Mouse (Mus musculus) layer of hippocampus, adult 6 months (tissue): ENCODE data around the gene Olfr1040. TPM values are rescaled to one million over a fixed set of nuclear protein-coding genes. Genes with fewer than 3 reads are reported as not detected.

Experiments used
- long read RNA-seq, 2 experiments: library from polyadenylated mRNA; unstranded; transcript quantifications; one replicate each; pipeline ENCODE4 v2.0.0; 2019 to 2020
- polyA plus RNA-seq: library from polyadenylated mRNA; unstranded; fragments of <200 nt; fragmentation: Nextera tagmentation; gene quantifications from 2 replicates; pipeline ENCODE4 v1.2.3, GENCODE M21; 2021

The Olfr1040 gene
- not detected in 2 replicates for polyA plus RNA-seq
- long read RNA-seq, experiment 1 = 0 reads
- long read RNA-seq, experiment 2 = 0 reads

DNA sequence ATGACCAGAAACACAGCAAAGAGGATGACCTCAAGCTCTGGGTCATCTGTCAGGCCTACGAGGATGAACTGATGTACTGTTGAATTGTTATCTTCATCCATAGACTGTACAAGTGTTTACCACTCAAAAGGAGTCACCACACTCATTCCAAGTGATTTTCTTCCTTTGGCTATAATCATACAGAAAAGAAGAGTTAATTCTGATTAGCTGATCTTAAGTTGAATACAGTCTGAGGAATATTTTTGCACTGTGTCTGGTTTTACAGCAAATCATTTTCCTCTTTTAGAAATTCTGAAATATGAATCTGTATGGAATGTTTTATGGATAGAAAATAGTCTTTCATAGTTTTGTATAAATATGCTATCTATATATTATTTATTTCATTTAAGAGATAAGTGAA lies at the start of gene Olfr1040:
TSS of gene Olfr1040 (minus strand) at position 101 of the 400 bp plus-strand sequence.

DNA sequence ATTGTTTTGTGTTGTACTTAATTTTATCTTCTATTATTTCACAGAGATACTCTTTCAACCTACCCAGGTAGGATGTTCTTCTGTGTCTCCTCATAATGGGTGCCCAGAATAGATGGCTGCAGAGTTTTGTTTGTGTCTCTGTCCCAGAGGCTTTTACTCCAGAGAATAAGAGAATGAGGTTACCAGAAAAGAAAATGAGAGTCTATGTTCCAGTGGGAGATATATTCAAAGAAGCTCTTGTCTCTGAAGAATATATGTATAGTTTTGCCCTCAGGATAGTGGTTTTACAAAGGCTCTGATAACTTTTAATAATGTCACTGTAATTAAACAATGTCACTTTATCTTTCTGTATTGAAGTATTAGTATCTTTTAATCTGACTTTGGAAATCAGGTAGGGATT lies 39.1 kb upstream of the Olfr1040 start, which contains the start of gene Olfr52:
TSS of gene Olfr52 (minus strand) at position 101 of the 400 bp plus-strand sequence.

DNA sequence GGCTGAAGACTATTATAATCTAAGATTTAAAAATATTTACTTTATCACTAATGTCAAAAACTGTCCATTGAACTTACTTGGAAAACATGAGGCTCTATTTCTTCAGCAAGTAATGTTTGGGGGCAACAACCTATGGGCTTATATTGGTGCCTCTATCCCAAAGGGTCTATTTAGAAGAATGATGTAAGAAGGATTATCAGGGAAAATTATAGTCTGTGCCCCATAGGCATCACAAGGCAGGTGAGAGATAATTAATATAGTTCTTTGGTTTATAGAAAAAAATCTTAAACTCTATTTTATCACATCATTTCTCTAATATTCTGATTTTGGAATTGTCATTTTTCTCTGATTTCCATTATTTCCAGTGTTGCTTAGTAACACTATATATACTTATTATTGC lies 31.2 kb upstream of the Olfr1040 start, which contains the start of gene Olfr1044:
TSS of gene Olfr1044 (minus strand) at position 101 of the 400 bp plus-strand sequence.

DNA sequence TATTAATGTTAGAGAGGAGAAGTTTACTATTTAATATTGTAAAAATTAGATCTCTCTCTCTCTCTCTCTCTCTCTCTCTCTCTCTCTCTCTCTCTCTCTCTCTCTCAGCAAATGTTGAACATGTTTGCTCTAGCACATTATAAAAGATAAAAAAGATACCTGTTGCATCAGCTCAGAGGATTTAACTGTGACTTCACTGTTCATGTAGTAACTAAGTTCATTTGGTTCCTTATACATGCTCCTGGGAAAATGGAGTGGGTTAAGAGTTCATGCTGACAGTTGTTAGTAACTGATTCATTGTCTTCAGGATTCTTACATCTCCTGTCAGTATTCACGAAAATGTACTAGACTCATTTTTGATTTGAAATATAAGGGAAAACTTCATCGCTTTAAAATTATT lies 20.9 kb upstream of the Olfr1040 start, which contains the start of gene Olfr1043:
TSS of gene Olfr1043 (minus strand) at position 101 of the 400 bp plus-strand sequence.

DNA sequence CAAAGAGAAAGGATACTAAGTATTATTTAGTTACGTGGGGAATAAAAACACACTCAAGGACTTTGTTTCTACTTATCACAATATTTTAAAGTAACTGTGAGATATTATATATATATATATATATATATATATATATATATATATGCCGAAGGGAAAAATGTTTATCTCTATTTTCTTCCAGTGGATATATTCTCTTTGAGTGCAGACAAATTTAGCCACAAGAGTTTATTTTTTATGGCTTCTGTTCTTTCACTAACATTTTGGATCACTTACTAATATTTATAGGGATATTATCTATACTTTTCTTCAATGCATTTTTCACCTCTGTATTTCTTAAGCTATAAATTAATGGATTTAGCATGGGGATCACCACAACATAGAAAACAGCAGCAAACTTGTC lies 15.2 kb upstream of the Olfr1040 start, which contains the start of gene Olfr1042:
TSS of gene Olfr1042 (minus strand) at position 101 of the 400 bp plus-strand sequence.

DNA sequence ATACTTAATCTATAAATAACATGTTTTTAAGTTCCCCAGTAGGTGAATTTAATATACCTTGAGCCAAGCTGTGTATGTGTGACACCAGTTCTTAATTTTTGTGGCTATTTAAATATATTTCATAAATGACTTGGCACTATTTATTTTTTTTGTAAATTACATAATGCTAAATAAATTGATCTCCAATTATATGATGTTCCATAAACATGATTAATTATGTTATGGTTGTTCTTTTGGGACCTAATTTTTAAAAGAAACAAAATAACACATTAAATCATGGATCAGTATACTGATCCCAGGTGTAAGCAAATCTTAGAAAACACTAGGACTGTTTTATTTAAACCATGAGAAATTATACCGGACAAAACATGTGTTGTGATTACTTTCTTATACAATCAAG lies 10.7 kb downstream of the Olfr1040 start, which contains the start of gene Olfr1039:
TSS of gene Olfr1039 (minus strand) at position 101 of the 400 bp plus-strand sequence.

Other genes starting within 250 kb of the Olfr1040 start
- gene Olfr1024, start 241.7 kb downstream of the Olfr1040 start, polyA plus RNA-seq = not detected in 2 replicates
- not detected in 2 replicates for gene Olfr1025-ps1, start 231.5 kb downstream of the Olfr1040 start, polyA plus RNA-seq
- not detected in 2 replicates for gene Olfr1026, start 225.2 kb downstream of the Olfr1040 start, polyA plus RNA-seq
- gene Olfr1028, start 196.3 kb downstream of the Olfr1040 start, polyA plus RNA-seq = not detected in 2 replicates
- gene Olfr1029, start 172.8 kb downstream of the Olfr1040 start, polyA plus RNA-seq = not detected in 2 replicates
- gene Olfr1030, start 167.5 kb downstream of the Olfr1040 start, polyA plus RNA-seq = not detected in 2 replicates
- gene Olfr1031, start 156.4 kb downstream of the Olfr1040 start, polyA plus RNA-seq = not detected in 2 replicates
- gene Olfr1032, start 141.2 kb downstream of the Olfr1040 start, polyA plus RNA-seq = not detected in 2 replicates
- gene Olfr1033, start 126.1 kb downstream of the Olfr1040 start, polyA plus RNA-seq = not detected in 2 replicates
- not detected in 2 replicates for gene Olfr1034, start 100.9 kb downstream of the Olfr1040 start, polyA plus RNA-seq
- not detected in 2 replicates for gene Olfr1036, start 72.7 kb downstream of the Olfr1040 start, polyA plus RNA-seq
- gene Olfr1037, start 59.3 kb downstream of the Olfr1040 start, polyA plus RNA-seq = not detected in 2 replicates
- gene Olfr1039, start 10.8 kb downstream of the Olfr1040 start, polyA plus RNA-seq = not detected in 2 replicates
- gene Olfr1042, start 15.1 kb upstream of the Olfr1040 start, polyA plus RNA-seq = not detected in 2 replicates
- not detected in 2 replicates for gene Olfr1043, start 20.8 kb upstream of the Olfr1040 start, polyA plus RNA-seq
- gene Olfr1044, start 31.1 kb upstream of the Olfr1040 start, polyA plus RNA-seq = not detected in 2 replicates
- not detected in 2 replicates for gene Olfr52, start 39.0 kb upstream of the Olfr1040 start, polyA plus RNA-seq
- not detected in 2 replicates for gene Olfr1045, start 56.3 kb upstream of the Olfr1040 start, polyA plus RNA-seq
- gene Olfr1046, start 72.6 kb upstream of the Olfr1040 start, polyA plus RNA-seq = not detected in 2 replicates
- not detected in 2 replicates for gene Olfr1047, start 84.7 kb upstream of the Olfr1040 start, polyA plus RNA-seq
- not detected in 2 replicates for gene Olfr1048, start 93.6 kb upstream of the Olfr1040 start, polyA plus RNA-seq
- gene Olfr1049, start 111.6 kb upstream of the Olfr1040 start, polyA plus RNA-seq = not detected in 2 replicates
- gene Olfr1051, start 132.4 kb upstream of the Olfr1040 start, polyA plus RNA-seq = not detected in 2 replicates
- gene Olfr1052, start 145.7 kb upstream of the Olfr1040 start, polyA plus RNA-seq = not detected in 2 replicates
- not detected in 2 replicates for gene Olfr1053, start 168.6 kb upstream of the Olfr1040 start, polyA plus RNA-seq
- gene Olfr1054, start 188.7 kb upstream of the Olfr1040 start, polyA plus RNA-seq = not detected in 2 replicates
- not detected in 2 replicates for gene Olfr1055, start 203.6 kb upstream of the Olfr1040 start, polyA plus RNA-seq
- gene Olfr1056, start 215.7 kb upstream of the Olfr1040 start, polyA plus RNA-seq = not detected in 2 replicates
- gene Olfr1057, start 231.7 kb upstream of the Olfr1040 start, polyA plus RNA-seq = not detected in 2 replicates
- not detected in 2 replicates for gene Olfr1058, start 241.8 kb upstream of the Olfr1040 start, polyA plus RNA-seq